Comparison of ENCODE assay signal across 24 mouse cellular contexts in the genomic region with DNA sequence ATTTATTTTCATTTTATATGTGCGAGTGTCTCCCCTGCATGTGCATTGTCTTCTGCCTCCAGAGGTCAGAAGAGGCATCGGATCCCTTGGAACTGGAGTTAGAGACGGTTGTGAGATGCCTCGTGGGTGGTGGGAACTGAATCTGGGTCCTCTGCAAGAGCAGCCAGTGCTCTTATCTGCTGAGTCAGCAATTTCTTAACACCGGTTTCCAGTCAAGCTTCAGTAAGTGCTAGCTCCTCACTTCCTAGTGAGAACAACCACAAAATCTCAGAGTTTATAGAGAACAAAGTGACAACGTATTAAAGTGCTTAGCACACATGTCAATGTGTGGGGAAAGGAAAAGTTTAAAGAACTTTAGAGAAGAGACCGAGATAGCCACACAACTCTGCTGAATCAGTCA. TPM values are rescaled to one million over a fixed set of nuclear protein-coding genes. Genes with fewer than 3 reads are reported as not detected.
DNase-seq lines count a peak whose midpoint lies in the region; ATAC-seq and TF ChIP-seq lines count a peak whose summit lies in the region.
"Had no signal": no experiment of that assay in that cellular context is flagged by ENCODE, and none has a peak within 500 bp of the region (broad histone marks: within the 10 kb centered on the region; RNA-seq: fewer than 3 reads in every experiment).

No protein-coding gene starts in this region.

- H3K4me1 ChIP-seq in hindbrain, embryonic 10.5 days (replicated peaks) = peaks cover 19% of the 10 kb centered on the region
- H3K4me1 ChIP-seq in hindbrain, embryonic 11.5 days (replicated peaks; ENCODE audit: control insufficient read depth, insufficient read depth, low read length) = 0 out of 2 replicates have a peak, but pooled peaks cover 2% of the 10 kb centered on the region
- no peaks in the 10 kb centered on the region for H3K4me1 ChIP-seq in lung, postnatal 0 days (ENCODE audit: insufficient read depth, low read depth, low read length)
- no peaks in the 10 kb centered on the region for H3K4me1 ChIP-seq in lung, adult 2 months (ENCODE audit: control insufficient read depth, insufficient read depth, low read length)
- H3K4me1 ChIP-seq in CH12.LX (ENCODE audit: control insufficient read depth in 1 of 2, insufficient read depth in 2 of 2) = peaks cover 0 to 7% of the 10 kb centered on the region in 2 experiments; a peak in 1 of 4 replicates
- no peaks in the 10 kb centered on the region for H3K4me1 ChIP-seq in hindbrain, postnatal 0 days (ENCODE audit: insufficient read depth, low read length)
- H3K4me1 ChIP-seq: heart, embryonic 12.5 days; liver, embryonic 15.5 days had no signal

- in situ Hi-C loops in CH12.LX (cut with MboI; ENCODE audit: low pct_ligation_motif_present, low pct_unique_long_range_greater_than_20kb, low sequenced_read_pairs) = no loop called here

- no peak for ATAC-seq in hindbrain, embryonic 11.5 days (ENCODE audit: low FRiP score)
- no peak for ATAC-seq in lung, postnatal 0 days
- ATAC-seq in hindbrain, postnatal 0 days = no peak
- ATAC-seq in erythroblast, adult 5-6 weeks (replicated peaks; ENCODE audit: low FRiP score, poor library complexity, severe bottlenecking) = no peak
- ATAC-seq: CD4-positive, CD25-positive, alpha-beta regulatory T cell, adult 4 months; forebrain, embryonic 14.5 days; intestine, postnatal 0 days had no signal

- H3K9ac ChIP-seq in hindbrain, embryonic 11.5 days (ENCODE audit: low read depth, low read length) = no peak overlapping the region
- H3K9ac ChIP-seq in lung, postnatal 0 days (replicated peaks; ENCODE audit: low read depth) = no peak overlapping the region
- H3K9ac ChIP-seq in CH12.LX (ENCODE audit: insufficient read depth, low read depth) = no peak overlapping the region
- no peak overlapping the region for H3K9ac ChIP-seq in hindbrain, postnatal 0 days (replicated peaks; ENCODE audit: low read length)
- H3K9ac ChIP-seq: heart, embryonic 12.5 days; liver, embryonic 15.5 days had no signal

- H3K27ac ChIP-seq in hindbrain, embryonic 10.5 days = 0 out of 2 replicates have a peak overlapping the region, but pooled peaks have one; percentile 23
- H3K27ac ChIP-seq in hindbrain, embryonic 11.5 days (ENCODE audit: low read depth, low read length) = no peak overlapping the region
- no peak overlapping the region for H3K27ac ChIP-seq in lung, postnatal 0 days (ENCODE audit: low read length)
- no peak overlapping the region for H3K27ac ChIP-seq in CH12.LX (ENCODE audit: insufficient read depth, low read depth)
- H3K27ac ChIP-seq in hindbrain, postnatal 0 days = peak overlapping the region; percentile 17; the same call in 1 of the 2 replicates
- H3K27ac ChIP-seq: heart, adult 2 months; liver, embryonic 15.5 days had no signal

- TF ChIP-seq EP300 in lung, postnatal 0 days (IDR thresholded peaks at IDR 0.05) = no peak
- TF ChIP-seq EP300 in CH12.LX (IDR thresholded peaks at IDR 0.05; ENCODE audit: low read length) = no peak

- peaks cover 5% of the 10 kb centered on the region; the same call in 1 of the 2 replicates for H3K79me2 ChIP-seq in CH12.LX (replicated peaks; ENCODE audit: control insufficient read depth, extremely low read depth, insufficient read depth, poor library complexity, severe bottlenecking)

- dilution Hi-C loops in CH12.LX (cut with MboI; ENCODE audit: extremely low pct_ligation_motif_present, extremely low pct_unique_long_range_greater_than_20kb, low sequenced_read_pairs) = no loop called here

- TF ChIP-seq CTCF in lung, postnatal 0 days (IDR thresholded peaks at IDR 0.05) = no peak
- TF ChIP-seq CTCF in lung, adult 2 months (IDR thresholded peaks at IDR 0.05; ENCODE audit: insufficient read depth, low read length) = no peak
- TF ChIP-seq CTCF in CH12.LX (conservative IDR thresholded peaks at IDR 0.05 in 1 of 2, IDR thresholded peaks at IDR 0.05 in 1 of 2; ENCODE audit: low read depth in 2 of 2, low read length in 2 of 2) = no peak
- no peak for TF ChIP-seq CTCF in hindbrain, postnatal 0 days (IDR thresholded peaks at IDR 0.05; ENCODE audit: low read depth)

- no peaks in the 10 kb centered on the region for H3K27me3 ChIP-seq in hindbrain, embryonic 10.5 days (ENCODE audit: insufficient read depth, poor library complexity, severe bottlenecking)
- no peaks in the 10 kb centered on the region for H3K27me3 ChIP-seq in hindbrain, embryonic 11.5 days (ENCODE audit: control insufficient read depth, insufficient read depth, low read length)
- H3K27me3 ChIP-seq in lung, postnatal 0 days (replicated peaks; ENCODE audit: insufficient read depth, low read length) = no peaks in the 10 kb centered on the region
- H3K27me3 ChIP-seq in CH12.LX (replicated peaks) = no peaks in the 10 kb centered on the region
- no peaks in the 10 kb centered on the region for H3K27me3 ChIP-seq in hindbrain, postnatal 0 days (ENCODE audit: insufficient read depth, low read length)
- H3K27me3 ChIP-seq: heart, embryonic 12.5 days; liver, embryonic 15.5 days; megakaryocyte, embryonic 14.5 days had no signal

- 95% methylated on average over 7 of the region's 7 CpGs for WGBS in hindbrain, embryonic 10.5 days
- 92% methylated on average over 7 of the region's 7 CpGs for WGBS in hindbrain, embryonic 11.5 days
- WGBS in lung, postnatal 0 days = 87% methylated on average over 7 of the region's 7 CpGs
- whole genome bisulfite sequencing in lung, adult 2 months = 88% methylated on average over 7 of the region's 7 CpGs
- 90% methylated on average over 7 of the region's 7 CpGs for WGBS in hindbrain, postnatal 0 days

- no peak overlapping the region for H3K4me2 ChIP-seq in hindbrain, embryonic 11.5 days (replicated peaks; ENCODE audit: low read depth, low read length)
- H3K4me2 ChIP-seq in lung, postnatal 0 days (replicated peaks; ENCODE audit: low read depth, low read length) = no peak overlapping the region
- no peak overlapping the region for H3K4me2 ChIP-seq in CH12.LX (ENCODE audit: insufficient read depth, low read depth, poor library complexity, severe bottlenecking)
- H3K4me2 ChIP-seq in hindbrain, postnatal 0 days (ENCODE audit: low read depth, low read length) = no peak overlapping the region
- H3K4me2 ChIP-seq: heart, embryonic 12.5 days; liver, embryonic 15.5 days had no signal

- no peak for TF ChIP-seq POLR2A in lung, adult 2 months (IDR thresholded peaks at IDR 0.05; ENCODE audit: borderline replicate concordance, extremely low read depth, low read depth, low read length)
- no peak for TF ChIP-seq POLR2A in CH12.LX (IDR thresholded peaks at IDR 0.05; ENCODE audit: low read depth, low read length)

- H3K4me3 ChIP-seq in hindbrain, embryonic 10.5 days = no peak overlapping the region
- no peak overlapping the region for H3K4me3 ChIP-seq in hindbrain, embryonic 11.5 days (ENCODE audit: low read depth, low read length)
- H3K4me3 ChIP-seq in lung, postnatal 0 days (ENCODE audit: low read depth, low read length) = no peak overlapping the region
- no peak overlapping the region for H3K4me3 ChIP-seq in lung, adult 2 months (replicated peaks; ENCODE audit: extremely low read depth, low read depth, low read length)
- H3K4me3 ChIP-seq in CH12.LX (replicated peaks in 1 of 3; ENCODE audit: low read depth in 2 of 3, low read length in 2 of 3, poor library complexity in 1 of 3) = no peak overlapping the region
- no peak overlapping the region for H3K4me3 ChIP-seq in hindbrain, postnatal 0 days (ENCODE audit: low read length)
- H3K4me3 ChIP-seq: heart, adult 2 months; heart, embryonic 12.5 days; liver, embryonic 15.5 days; megakaryocyte, embryonic 14.5 days had no signal

- peaks cover 88% of the 10 kb centered on the region for H3K36me3 ChIP-seq in hindbrain, embryonic 10.5 days
- peaks cover 14% of the 10 kb centered on the region for H3K36me3 ChIP-seq in hindbrain, embryonic 11.5 days (ENCODE audit: control insufficient read depth, insufficient read depth, low read length)
- peaks cover 5% of the 10 kb centered on the region; the same call in 1 of the 2 replicates for H3K36me3 ChIP-seq in lung, postnatal 0 days (ENCODE audit: insufficient read depth, low read length)
- peaks cover 50 to 93% of the 10 kb centered on the region in 2 experiments for H3K36me3 ChIP-seq in CH12.LX (replicated peaks in 1 of 2; ENCODE audit: control insufficient read depth in 1 of 2, insufficient read depth in 1 of 2, low read length in 1 of 2)
- H3K36me3 ChIP-seq in hindbrain, postnatal 0 days (ENCODE audit: insufficient read depth, low read length) = peaks cover 22% of the 10 kb centered on the region

- no peak for DNase-seq in hindbrain, embryonic 10.5 days (ENCODE audit: low spot score)
- DNase-seq in hindbrain, embryonic 11.5 days (ENCODE audit: low spot score) = no peak
- peak; percentile 9 for DNase-seq in lung, postnatal 0 days (ENCODE audit: low spot score)
- DNase-seq in lung, adult 2 months = no peak
- DNase-seq in CH12.LX (ENCODE audit: extremely low read depth) = no peak
- no peak for DNase-seq in hindbrain, postnatal 0 days (ENCODE audit: low spot score)
- DNase-seq: adrenal gland, adult 8-10 months; cerebellum, adult 8-10 months; cerebellum, postnatal 36 days; gastrocnemius, postnatal 25 days; heart, adult 2 months; kidney, adult 9 months; kidney, postnatal 10 days; layer of hippocampus, adult 9-11 months; lung, postnatal 4 days; thymus, adult 2 months; thymus, postnatal 36 days had no signal

- no peak for TF ChIP-seq RAD21 in CH12.LX (IDR thresholded peaks at IDR 0.05; ENCODE audit: low read depth, low read length)

- no peaks in the 10 kb centered on the region for H3K9me3 ChIP-seq in hindbrain, embryonic 10.5 days
- H3K9me3 ChIP-seq in hindbrain, embryonic 11.5 days (ENCODE audit: control insufficient read depth, low read length) = no peaks in the 10 kb centered on the region
- H3K9me3 ChIP-seq in lung, postnatal 0 days (ENCODE audit: low read length) = no peaks in the 10 kb centered on the region
- H3K9me3 ChIP-seq in CH12.LX (replicated peaks; ENCODE audit: low read length) = no peaks in the 10 kb centered on the region
- H3K9me3 ChIP-seq in hindbrain, postnatal 0 days (ENCODE audit: low read length) = no peaks in the 10 kb centered on the region
- H3K9me3 ChIP-seq: heart, embryonic 12.5 days; liver, embryonic 15.5 days; megakaryocyte, embryonic 14.5 days had no signal

TF ChIP-seq in CH12.LX, 34 proteins besides CTCF, POLR2A, EP300 and RAD21 (continues in another document):
- TF ChIP-seq ZC3H11A (IDR thresholded peaks at IDR 0.05; ENCODE audit: low read depth, low read length) = no peak

RNA-seq across cellular contexts. Expression of a gene that starts 9.2 kb away (rescaled TPM):
- polyA plus RNA-seq in hindbrain, embryonic 10.5 days (2016; fragmentation: Nextera tagmentation; extraction: Ambion mirVana) = 244 and 277 TPM in 2 replicates
- polyA plus RNA-seq in hindbrain, embryonic 11.5 days (2014; fragmentation: Nextera tagmentation; extraction: Ambion mirVana) = 220 and 233 TPM in 2 replicates
- polyA plus RNA-seq in lung, postnatal 0 days (2015; fragmentation: Nextera tagmentation; extraction: Ambion mirVana) = 82.9 and 96.4 TPM in 2 replicates
- polyA plus RNA-seq in lung, adult 2 months (2012; rRNA removed) = 4.2 and 8.5 TPM in 2 replicates
- 67.7 and 99.8 TPM in 2 replicates for total RNA-seq in CH12.LX (2012; rRNA removed)
- 60.0 and 76.5 TPM in 2 replicates for total RNA-seq in CH12.LX (2014; rRNA removed)
- polyA plus RNA-seq in CH12.LX (2012; ENCODE audit: insufficient read length, low read depth) = 186 and 262 TPM in 2 replicates
- total RNA-seq in hindbrain, postnatal 0 days (2014; rRNA removed) = 21.5 and 22.1 TPM in 2 replicates
- 170 and 173 TPM in 2 replicates for polyA plus RNA-seq in hindbrain, postnatal 0 days (2015; fragmentation: Nextera tagmentation; extraction: Ambion mirVana)
- total RNA-seq in erythroblast, adult 5-6 weeks (2015; ENCODE audit: low replicate concordance) = 30.1 and 40.7 TPM in 2 replicates
- 21.8 and 71.2 TPM in 2 replicates for total RNA-seq in erythroblast, adult 5-6 weeks (2017; ENCODE audit: low replicate concordance)

Comparison
In these comparisons a context has a peak if more than half of its experiments do, and no peak if none do; other contexts are left out.
1. H3K27ac ChIP-seq: peak in hindbrain, embryonic 10.5 days (single experiment) and hindbrain, postnatal 0 days (single experiment); none in hindbrain, embryonic 11.5 days (single experiment), lung, postnatal 0 days (single experiment) and CH12.LX (single experiment).